Mouse (Mus musculus) T-helper 17 cell (primary cell): ENCODE measurements around the gene P2ry6.

Source experiments
- in situ Hi-C, 2 experiments: fragments of 300-600 bp; cut with MboI, MseI; formaldehyde crosslinking; loops; 1 replicate in 1 of 2; 2 replicates in 1 of 2; pipeline ENCODE4 v1.15.1; 2025; ENCODE audit warnings: high pct_unique_total_duplicates in 2 of 2

P2ry6 gene

DNA sequence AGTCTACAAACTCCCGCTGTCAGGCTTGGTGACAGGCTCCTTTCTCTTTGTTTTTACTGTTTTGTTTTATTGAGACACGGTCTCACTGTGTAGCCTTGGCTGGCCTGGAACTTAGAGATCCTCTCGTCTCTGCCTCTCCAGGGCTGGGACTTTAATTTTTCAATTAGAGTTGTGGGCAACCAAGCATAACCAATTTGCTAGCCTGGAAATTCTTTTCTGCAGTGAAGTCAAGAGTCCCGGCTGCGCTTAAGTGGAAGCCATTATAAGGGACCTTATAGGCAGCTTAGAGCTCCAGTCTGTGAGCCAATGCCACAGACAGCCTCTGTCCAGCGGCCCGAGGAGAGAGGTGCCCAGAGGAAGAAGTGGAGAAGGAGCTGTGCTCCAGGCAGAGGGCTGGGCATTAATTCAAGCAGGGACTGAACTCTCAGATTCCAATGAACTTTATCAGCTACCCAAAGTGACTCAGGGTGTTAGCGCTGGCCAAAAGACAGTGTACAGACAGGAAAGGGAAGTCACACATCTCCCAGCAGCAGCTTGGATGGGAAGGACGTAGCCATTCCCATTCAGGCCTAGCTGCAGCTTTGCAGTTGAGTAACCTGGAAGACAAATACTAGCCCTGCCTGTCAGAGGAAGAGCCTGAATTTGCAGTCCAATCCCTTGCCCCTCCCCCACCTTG, 16.3 kb upstream of the P2ry6 start:
- in situ Hi-C loops: no loop called here

DNA sequence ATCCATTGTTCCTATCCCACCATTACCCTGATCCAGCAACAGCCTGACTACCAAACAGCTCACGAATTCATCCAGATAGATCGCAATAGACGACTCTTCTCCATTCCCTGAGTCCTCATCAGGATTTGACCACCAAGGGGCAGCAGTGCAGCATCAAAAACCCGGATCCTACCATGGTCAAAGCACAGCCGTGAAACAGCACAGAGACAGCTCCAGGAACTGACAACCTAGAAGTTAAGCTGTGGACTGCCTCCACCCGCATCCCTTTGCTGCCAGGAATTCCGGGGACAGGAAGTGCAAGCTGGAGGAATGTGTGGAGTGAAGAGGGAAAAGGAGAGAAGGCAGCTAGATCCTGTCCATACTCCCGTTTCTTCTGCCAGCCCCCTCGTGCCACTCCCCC, 13.6 kb upstream of the P2ry6 start:
- in situ Hi-C loops: no loop called here

DNA sequence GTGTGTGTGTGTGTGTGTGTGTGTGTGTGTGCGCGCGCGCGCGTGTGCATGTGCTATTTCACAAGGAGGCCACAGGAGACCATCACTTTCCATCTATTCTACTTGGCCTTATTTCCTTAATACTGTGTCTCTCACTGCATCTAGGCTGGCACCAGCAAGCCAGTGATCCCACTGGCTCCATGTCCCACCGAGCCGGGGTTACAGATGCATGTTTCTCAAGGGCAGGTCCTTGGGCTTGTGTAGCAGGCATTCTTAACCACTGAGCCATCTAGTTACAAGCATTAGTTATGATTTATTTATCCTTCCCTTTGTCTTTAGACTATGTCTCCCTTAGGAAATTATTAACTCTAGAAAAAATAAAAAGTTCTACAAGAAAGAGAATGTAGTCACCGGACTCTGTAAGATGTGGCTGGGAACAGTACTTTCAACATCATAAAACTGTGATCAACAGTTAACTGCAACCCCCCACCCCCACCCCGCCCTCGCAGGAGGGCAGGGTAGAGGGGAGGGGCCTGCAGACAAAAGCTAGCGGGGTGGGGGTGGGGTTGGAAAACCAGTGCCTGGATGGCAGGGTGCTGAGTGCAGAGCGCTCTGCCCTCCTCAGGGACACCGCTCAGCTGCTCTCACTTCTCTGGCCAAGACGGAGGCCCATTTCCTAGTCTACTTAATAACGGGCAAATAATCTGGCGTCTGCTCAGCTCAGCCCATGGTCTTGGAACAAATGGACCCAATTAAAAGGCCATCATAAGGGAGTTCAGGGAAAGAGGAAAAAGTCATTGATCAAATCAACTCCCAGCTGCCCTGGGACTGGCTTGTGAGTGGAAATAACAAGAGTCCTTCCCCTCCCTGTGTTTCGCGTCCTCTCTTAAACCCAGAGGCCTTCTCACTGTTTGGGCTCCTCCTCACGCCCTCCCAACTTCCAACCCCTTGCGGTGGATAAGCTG, 10.3 kb upstream of the P2ry6 start:
- in situ Hi-C loops: no loop called here

DNA sequence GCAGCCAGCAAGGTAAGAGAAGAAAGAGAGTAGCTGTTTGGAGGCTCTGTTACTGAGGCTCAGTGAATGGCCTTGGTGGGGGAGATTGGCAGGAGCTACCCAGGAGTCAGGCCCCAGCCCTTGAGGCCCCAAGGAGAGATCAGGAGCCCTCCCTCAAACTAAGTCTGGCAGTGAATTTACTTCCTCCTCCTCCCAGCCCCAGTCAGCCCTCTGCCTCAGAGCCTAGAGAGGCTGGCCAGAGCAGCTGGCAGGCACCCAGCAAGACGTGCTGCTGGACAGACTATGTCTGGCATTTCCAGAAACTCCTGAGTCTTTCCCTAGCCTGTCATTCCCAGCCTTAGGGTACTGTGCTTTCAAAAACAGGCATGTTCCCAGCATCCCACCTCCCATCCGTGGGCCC, 4.7 kb upstream of the P2ry6 start:
- in situ Hi-C loops: no loop called here

DNA sequence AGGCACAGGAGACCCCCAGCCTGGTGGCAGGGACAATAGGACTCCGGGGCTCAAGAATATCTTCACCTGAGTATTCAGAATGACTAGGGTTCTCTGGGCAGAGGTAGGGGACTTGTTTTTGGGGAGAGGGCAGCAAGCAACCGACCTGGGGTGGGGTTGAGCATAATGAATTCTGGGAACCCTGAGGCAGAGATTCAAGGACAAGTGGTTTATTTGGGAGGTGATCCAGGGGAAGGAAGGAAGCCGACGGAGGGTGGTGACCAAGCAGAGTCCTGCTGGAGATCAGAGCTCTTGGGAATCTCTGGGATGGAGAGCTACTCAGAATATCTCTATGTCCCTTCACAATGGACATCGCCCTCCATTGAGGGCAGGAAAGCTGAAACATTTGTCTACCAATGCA, 3.7 kb upstream of the P2ry6 start:
- in situ Hi-C loops: no loop called here

DNA sequence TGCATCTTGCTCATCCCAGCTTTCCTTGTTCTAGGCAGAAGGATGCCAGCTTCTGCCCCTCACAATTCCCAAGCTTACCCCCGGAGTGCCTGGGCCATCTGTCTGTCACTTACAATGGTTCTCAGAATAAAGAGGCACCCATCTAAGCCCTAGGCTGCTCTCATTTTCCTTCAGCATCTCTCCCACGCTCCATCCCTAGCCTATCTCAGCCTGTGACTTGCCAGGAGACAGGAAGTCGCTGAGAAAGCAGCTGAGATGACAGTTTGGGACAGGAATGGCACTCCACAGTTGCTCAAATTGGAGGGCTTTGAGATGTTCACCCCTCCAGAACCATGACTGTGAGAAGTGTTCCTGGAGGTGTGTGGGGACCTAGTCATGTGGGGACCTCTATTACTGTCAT, 1.6 kb downstream of the P2ry6 start:
- in situ Hi-C loops: no loop called here

DNA sequence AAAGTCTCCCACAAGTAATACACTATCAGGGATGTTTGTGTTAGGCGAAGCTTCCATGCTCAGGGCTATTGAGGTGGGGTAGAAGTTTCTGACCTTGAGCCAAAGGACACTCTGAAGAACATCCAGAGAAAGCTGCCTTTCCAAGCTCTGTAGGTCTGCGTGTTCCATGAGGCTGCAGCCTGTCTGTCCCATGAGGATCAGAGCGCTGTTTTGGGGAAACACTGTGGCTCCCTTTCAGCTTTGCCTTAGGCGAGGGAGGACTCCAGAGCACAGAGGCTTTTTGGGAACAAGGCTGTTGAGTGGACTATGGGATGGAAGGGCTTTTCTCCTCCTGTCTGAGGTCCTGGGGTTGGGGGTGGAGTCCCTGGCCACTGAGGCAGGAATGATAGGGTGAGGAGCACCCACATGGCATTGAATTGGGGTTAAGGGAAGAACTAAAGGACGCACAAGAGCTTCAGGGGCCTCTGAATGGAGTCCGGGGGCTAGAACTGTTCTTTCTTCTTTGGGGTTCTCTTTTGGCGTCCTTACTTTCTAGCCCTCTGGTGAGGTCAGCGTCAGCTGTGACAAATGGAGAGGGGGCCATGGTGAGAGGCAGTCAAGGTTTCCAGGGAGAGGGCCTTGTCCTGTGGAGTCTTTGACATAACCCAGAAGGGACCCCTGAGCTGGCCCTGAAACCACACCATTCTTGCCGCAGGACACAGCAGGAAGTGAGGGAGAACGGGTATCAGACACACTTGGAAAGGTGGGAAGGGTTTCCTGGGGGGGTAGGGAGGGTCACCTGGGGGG, 5.4 kb downstream of the P2ry6 start:
- in situ Hi-C loops: no loop called here

DNA sequence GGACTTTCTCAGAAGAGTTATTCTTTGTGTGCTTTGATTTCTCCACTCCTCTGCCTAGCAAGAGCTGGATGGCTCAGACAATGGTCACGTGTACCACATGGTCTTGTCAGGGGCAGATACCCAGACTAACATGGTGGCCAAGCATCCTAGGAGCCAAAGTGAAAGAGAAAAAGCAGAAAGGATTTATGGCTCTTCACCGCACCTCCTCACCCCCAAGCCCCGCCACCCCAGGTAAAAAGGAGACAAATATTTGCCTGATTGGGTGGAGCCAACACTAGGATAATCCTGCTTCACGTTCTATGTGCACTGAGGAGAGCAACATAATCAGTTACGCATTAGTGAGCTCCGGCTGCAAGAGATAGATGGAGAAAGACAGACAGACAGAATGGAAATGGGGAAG, 6.1 kb downstream of the P2ry6 start:
- in situ Hi-C loops: no loop called here

DNA sequence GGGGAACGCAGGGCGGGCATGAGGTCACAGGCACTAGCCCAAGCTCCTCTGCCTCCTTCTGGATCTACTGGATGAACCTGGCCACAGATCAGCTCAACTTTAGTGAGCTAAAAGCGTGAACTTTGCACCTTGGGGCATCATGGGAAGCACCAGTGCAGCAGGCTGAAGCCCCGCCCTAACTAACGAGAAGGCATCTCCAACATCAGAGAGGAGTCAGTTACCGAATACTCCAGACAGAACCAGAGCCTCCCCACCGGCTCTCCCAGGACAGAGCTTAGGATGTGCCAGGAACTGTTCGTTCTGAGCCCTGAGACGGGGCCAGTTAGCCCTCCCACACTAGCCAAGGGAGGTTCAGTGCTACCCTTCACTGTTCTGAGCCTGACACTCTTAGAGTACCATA, 6.6 kb downstream of the P2ry6 start:
- in situ Hi-C loops: no loop called here

DNA sequence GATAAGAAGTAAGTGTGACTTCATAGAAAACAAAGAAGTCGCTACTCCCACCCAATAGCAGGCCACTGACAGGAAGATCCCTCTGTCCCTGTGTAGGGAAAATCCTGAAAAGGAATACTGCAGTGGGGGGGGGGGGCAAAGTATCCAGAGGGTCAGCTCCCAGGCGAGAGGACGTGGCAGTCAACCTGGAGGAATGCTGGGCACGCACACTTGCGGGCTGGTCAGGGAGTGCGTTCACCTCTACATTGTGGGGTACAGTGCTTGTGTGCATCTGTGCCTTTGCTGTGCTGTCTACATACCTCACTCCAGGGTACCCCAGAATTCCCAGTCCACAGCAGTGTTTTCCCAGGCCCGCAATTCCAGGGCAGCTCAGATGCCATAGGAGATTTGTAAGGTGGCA, 8.4 kb downstream of the P2ry6 start:
- in situ Hi-C loops: no loop called here

DNA sequence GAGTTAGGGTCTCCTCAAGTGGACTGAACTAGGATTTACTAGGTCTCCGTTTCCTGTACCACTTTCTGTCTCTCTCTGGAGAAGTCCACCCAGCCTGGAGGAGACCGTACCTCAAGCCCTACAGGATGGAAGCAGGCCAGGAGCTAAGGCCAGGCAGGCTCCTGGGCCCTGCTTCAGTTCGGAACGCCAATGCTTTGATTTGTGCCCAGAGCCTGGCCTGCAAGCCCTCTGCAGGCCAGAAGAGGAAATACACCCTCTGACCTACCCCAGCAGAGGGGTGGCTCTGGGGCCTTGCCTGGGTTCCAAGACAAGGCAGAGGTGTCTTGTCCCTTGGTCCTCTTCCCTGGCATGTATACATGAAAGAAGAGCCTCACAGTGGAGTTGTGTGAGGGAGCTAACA, 9.4 kb downstream of the P2ry6 start:
- in situ Hi-C loops: no loop called here

DNA sequence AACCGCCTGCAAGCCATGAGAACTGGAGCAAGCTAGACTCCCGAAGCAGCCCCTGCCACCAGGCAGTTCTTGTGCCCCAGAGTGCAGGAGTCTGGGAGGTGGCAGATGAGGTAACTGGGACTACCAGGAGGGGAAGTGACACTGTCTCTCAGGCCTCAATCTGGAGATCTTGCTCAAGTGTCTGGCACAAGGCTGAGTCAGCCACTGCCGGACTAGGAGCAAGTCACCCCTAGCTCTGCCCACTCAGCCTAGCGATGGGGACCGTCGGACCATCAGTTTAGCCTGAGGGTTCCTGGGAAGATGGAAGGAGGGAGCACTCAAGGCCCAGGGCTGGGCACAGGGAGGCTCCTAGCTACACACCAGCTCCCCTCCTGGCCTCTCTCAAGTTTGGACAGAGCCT, 10.2 kb downstream of the P2ry6 start:
- in situ Hi-C loops: no loop called here

DNA sequence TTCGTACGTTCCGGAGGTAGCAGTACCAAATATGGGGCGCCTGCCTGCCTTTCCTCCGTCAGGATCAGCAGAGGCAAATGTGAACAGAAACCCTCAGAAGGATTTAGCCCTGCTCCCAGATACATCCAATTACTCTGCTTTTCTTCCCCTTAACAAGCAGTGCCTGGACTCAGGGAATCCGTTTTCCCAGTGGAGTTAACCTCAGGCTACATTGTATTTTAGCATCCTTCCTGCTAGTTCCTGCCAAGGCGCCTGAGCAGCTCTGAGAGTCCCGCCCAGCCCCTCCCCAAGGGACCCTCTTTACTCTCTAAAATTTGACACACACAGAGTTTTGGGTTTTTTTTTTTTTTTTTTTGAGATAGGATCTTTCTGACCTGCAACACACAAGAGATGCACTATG, 11.1 kb downstream of the P2ry6 start:
- in situ Hi-C loops: no loop called here

DNA sequence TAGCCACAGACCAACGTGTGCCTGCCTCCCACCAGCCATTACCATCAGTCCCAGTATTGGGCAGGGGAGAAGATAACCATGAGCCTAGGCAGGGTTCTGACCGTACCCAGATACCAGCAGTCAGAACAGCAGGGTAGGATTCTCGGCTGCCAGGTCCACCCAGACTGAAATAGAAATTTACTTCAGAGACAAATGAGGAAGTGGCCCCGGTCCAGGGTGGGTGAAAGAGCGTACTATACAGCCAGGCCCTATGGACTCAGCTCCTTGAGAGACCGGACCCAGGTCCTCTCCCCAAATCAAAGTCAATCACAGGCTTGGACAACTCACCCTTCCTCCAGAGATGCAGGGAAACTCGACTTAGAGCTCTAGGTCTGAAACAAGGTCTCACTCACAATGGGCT, 13.3 kb downstream of the P2ry6 start:
- in situ Hi-C loops: no loop called here

DNA sequence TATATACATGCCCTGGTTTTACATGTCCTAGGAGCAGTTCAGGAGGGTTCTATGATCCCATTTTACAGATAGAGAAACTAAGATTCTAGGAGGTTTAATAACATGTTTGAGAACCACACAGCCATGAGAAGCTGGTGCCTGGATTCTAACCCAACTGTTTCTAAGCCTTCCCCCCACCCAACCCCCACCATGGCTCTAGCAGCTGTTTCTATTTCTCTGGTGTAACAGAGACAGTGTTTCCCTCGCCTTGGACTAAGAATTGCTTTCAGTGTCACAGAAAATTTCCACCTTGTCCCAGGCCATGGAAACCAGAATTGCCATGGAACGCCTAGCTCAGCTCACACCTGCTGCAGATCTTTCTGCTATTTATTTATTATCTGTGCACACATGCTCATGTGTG, 14.0 kb downstream of the P2ry6 start:
- in situ Hi-C loops: no loop called here

DNA sequence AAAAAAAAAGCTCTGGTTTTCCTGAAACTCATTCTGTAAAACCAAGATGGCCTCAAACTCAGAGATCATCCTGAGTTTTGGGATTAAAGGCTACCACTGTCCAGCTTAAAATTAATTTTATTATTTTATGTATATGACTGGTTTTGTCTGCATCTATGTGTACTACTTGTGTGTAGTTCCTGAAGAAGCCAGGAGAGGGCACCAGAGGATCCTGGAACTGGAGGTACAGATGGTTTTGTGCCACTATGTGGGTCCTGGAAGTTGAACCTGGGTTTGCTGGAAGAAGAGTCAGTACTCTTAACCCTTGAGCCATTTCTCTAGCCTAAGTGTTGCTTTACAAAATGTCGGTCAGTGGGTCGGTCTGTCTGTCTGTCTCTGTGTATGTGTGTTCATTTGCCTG, 16.0 kb downstream of the P2ry6 start:
- in situ Hi-C loops: no loop called here

DNA sequence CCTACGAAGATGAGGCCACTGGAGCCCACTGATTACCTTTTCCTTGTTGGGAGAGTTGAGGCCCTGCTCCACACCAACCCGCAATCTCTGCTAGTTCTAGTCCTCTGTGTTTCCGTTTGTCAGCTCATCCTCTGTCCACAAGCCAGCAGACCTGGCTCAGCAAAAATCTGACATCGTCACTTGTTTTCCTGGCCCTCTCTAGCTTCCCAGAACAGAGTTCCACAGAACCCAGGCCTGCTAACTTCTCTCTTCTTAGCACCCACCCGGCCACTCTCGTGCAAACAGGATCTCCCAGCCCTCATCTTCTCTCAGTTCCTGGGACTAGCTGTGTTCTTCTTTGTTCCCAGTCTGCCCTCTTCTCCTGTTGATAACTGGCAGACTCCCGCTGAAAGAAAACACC, 21.8 kb downstream of the P2ry6 start:
- in situ Hi-C loops: no loop called here

DNA sequence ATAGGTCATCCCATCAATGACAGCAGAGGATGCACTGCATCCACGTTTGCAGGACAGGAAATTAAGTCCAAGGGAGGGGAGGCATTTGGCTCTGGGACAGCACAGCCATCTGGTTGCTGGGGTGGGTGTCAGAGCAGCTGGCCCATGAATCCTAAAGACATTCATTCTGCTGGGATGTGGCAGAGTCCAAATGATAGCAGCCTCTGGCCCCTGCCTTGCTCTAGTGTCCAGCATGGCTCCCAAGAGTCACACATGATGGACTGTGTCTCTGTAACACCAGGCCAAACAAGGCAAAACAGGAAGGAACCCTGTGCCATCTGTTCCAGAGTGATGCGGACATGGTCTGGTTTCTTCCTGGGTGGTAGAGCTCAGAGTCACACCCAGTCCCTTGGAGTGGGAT, 22.5 kb downstream of the P2ry6 start:
- in situ Hi-C loops: no loop called here

DNA sequence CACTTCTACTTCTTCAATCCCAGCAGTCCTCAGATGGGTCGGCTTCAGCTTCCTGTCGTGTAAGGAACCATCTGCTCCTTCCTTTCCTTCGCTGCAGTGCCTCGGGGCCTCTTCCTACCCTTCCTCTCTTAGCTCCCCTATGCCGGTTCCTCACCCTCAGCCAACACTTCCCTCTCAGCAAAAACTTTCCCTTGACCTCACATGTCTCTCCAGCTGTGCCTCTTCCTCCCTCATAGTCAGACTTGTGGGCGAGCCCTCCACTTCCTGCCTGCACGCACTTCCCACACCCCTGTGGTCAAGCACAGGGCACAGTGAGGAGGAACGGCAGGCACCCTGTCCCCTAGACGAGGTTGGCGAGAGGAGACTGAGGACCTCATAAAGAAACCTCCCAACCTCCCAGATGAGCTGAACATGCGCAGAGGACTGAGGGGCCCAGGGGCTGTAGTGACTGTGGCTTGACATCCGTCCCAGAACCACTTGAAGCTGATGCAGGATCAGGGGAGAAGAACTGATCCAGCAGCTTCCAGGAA, 23.9 kb downstream of the P2ry6 start:
- in situ Hi-C loops: no loop called here

DNA sequence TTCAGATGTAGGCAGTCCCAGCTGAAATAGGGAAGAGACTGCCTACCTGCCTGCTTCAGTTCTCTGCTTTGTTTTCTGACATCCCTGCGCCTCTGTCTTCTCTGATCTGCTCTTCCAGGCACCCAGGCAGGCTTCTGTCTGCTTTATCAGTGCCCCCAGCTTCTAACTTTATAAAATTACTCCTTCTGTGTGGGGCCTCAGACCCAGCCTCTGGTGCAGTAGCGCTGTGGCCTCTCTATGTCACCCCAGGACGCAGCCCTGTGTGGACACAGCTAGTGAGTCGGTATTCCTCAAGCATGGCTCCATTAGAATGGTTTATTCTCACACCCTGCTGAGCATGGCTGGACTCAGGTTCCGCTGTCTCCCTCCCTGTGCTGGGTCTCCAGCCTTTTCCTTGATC, 24.4 kb downstream of the P2ry6 start:
- in situ Hi-C loops: no loop called here

DNA sequence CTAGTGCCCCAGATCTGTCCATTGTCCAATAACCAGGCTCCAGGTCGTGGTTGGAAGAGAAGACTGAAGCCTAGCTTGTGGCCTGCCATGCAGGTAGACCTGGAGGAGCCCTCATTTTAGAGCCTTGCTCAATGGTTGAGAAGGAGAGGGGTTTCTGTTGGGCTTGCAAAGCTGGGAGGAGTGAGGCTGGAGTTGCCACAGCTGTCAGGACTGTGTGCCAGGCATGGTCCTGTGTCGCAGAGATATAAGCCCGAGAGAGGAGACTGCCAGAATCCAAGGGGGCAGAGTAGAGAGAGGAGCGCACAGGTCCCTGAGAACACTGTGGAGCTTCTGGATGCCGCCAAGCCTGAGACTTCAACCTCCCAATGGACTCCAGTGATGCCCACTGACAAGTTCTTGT, 29.7 kb downstream of the P2ry6 start:
- in situ Hi-C loops: loop anchor here (5.0 kb wide), 1 partner anchor 103 kb away; no protein-coding TSS in a partner anchor

DNA sequence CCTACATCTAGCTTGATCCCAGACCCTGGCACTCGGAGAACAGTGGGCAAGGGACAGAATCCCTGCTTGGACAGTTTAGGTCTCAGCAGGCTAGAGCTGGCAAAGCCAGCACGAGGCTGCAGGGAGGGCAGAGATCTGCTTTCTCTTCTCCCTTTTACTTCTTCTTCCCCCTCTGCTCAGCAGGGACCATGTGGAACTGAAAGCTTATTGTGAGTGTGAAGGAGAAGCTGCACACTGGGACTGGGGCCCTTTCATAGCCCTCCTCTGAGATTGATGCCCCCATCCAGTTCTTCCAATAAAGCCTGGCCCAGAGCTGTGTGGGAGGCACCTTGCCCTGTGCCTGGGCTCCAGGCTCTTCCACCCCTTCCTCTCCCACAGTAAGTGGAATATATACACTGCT, 30.1 kb downstream of the P2ry6 start:
- in situ Hi-C loops: loop anchor here (5.0 kb wide), 1 partner anchor 103 kb away; no protein-coding TSS in a partner anchor
